Mouse (Mus musculus) MEL (cell line): ENCODE results near the gene Ssh3. TPM values are rescaled to one million over a fixed set of nuclear protein-coding genes. Genes with fewer than 3 reads are reported as not detected.

Experiments
- DNase-seq: peaks from one replicate; pipeline ENCODE4 v3.0.0; 2011; ENCODE audit warnings: low read depth, low spot score
- H3K27ac ChIP-seq: 2 replicates; pipeline ENCODE4 v1.5.1; 2012; ENCODE audit warnings: low read depth, mild to moderate bottlenecking, control low read depth, low read length, moderate library complexity; ENCODE audit not compliant: control insufficient read depth
- H3K27me3 ChIP-seq, 2 experiments: fragments of 150-350 bp in 1 of 2; sonication (generic) in 1 of 2; 2 replicates each; pipeline ENCODE4 v1.6.1; 2012; ENCODE audit warnings: low read length in 2 of 2, mild to moderate bottlenecking in 2 of 2, improper control_type of control experiment in 1 of 2, moderate library complexity in 1 of 2; ENCODE audit not compliant: insufficient read depth in 2 of 2, control insufficient read depth in 1 of 2
- H3K36me3 ChIP-seq, 2 experiments: 2 replicates each; pipeline ENCODE4 v1.6.1; 2012 to 2014; ENCODE audit warnings: low read length in 2 of 2, improper control_type of control experiment in 1 of 2, inconsistent platforms in 1 of 2, mild to moderate bottlenecking in 1 of 2; ENCODE audit not compliant: insufficient read depth in 2 of 2, control insufficient read depth in 1 of 2
- H3K4me1 ChIP-seq, 2 experiments: fragments of 150-350 bp in 1 of 2; sonication (generic) in 1 of 2; 2 replicates each; pipeline ENCODE4 v1.6.1; 2012; ENCODE audit warnings: low read length in 2 of 2, improper control_type of control experiment in 1 of 2, mild to moderate bottlenecking in 1 of 2; ENCODE audit not compliant: insufficient read depth in 2 of 2, control insufficient read depth in 1 of 2
- H3K4me3 ChIP-seq, 2 experiments: fragments of 150-350 bp in 1 of 2; sonication (generic) in 1 of 2; 2 replicates each; pipeline ENCODE4 v1.5.1; 2012; ENCODE audit warnings: low read depth in 2 of 2, low read length in 2 of 2, mild to moderate bottlenecking in 2 of 2, moderate library complexity in 2 of 2, control low read depth in 1 of 2, improper control_type of control experiment in 1 of 2; ENCODE audit not compliant: control insufficient read depth in 1 of 2, insufficient read depth in 1 of 2
- H3K79me2 ChIP-seq: 2 replicates; pipeline ENCODE4 v1.6.1; 2012; ENCODE audit warnings: mild to moderate bottlenecking, low read length, moderate library complexity; ENCODE audit not compliant: control insufficient read depth, poor library complexity, insufficient read depth
- H3K9ac ChIP-seq: 2 replicates; pipeline ENCODE4 v1.6.1; 2012; ENCODE audit warnings: low read depth, mild to moderate bottlenecking, control low read depth, low read length, moderate library complexity; ENCODE audit not compliant: control insufficient read depth, poor library complexity, severe bottlenecking
- H3K9me3 ChIP-seq: fragments of 150-350 bp; sonication (generic); replicated peaks from 2 replicates; pipeline ENCODE4 v1.6.1; 2012; ENCODE audit warnings: mild to moderate bottlenecking, low read length, improper control_type of control experiment, moderate library complexity; ENCODE audit not compliant: insufficient read depth
- BHLHE40 ChIP-seq: IDR thresholded peaks from 2 replicates; pipeline ENCODE4 v1.6.1; 2012; ENCODE audit warnings: low read depth, mild to moderate bottlenecking, inconsistent platforms, low read length, improper control_type of control experiment, borderline replicate concordance
- CHD1 ChIP-seq: IDR thresholded peaks from 2 replicates; pipeline ENCODE4 v1.6.1; 2012; ENCODE audit warnings: low read depth, mild to moderate bottlenecking, inconsistent platforms, low read length, improper control_type of control experiment
- CTCF ChIP-seq, 3 experiments: IDR thresholded peaks in 2 of 3; conservative IDR thresholded peaks in 1 of 3; 2 replicates each; pipeline ENCODE4 v1.5.1; 2011 to 2012; ENCODE audit warnings: low read length in 3 of 3, low read depth in 2 of 3, mild to moderate bottlenecking in 2 of 3, improper control_type of control experiment in 1 of 3, inconsistent platforms in 1 of 3, mixed read lengths in 1 of 3, moderate library complexity in 1 of 3; ENCODE audit not compliant: control insufficient read depth in 1 of 3, insufficient read depth in 1 of 3, poor library complexity in 1 of 3, severe bottlenecking in 1 of 3
- E2F4 ChIP-seq: IDR thresholded peaks from 2 replicates; pipeline ENCODE4 v1.6.1; 2011; ENCODE audit warnings: low read depth, low read length, improper control_type of control experiment, borderline replicate concordance
- ETS1 ChIP-seq: IDR thresholded peaks from 2 replicates; pipeline ENCODE4 v1.6.1; 2012; ENCODE audit warnings: low read depth, mild to moderate bottlenecking, inconsistent platforms, low read length, improper control_type of control experiment, moderate library complexity
- GABPA ChIP-seq: IDR thresholded peaks from 2 replicates; pipeline ENCODE4 v1.6.1; 2012; ENCODE audit warnings: low read depth, mild to moderate bottlenecking, inconsistent platforms, low read length, improper control_type of control experiment, moderate library complexity
- MAFK ChIP-seq: IDR thresholded peaks from 2 replicates; pipeline ENCODE4 v1.6.1; 2011; ENCODE audit warnings: low read depth, mild to moderate bottlenecking, low read length, improper control_type of control experiment, borderline replicate concordance
- MAX ChIP-seq: IDR thresholded peaks from 2 replicates; pipeline ENCODE4 v1.6.1; 2011; ENCODE audit warnings: low read length, improper control_type of control experiment
- MAZ ChIP-seq: IDR thresholded peaks from 2 replicates; pipeline ENCODE4 v1.6.1; 2012; ENCODE audit warnings: low read depth, mild to moderate bottlenecking, inconsistent platforms, low read length, improper control_type of control experiment
- MXI1 ChIP-seq: IDR thresholded peaks from 2 replicates; pipeline ENCODE4 v1.6.1; 2011; ENCODE audit warnings: mild to moderate bottlenecking, low read depth, low read length, improper control_type of control experiment
- NELFE ChIP-seq: IDR thresholded peaks from 2 replicates; pipeline ENCODE4 v1.6.1; 2011; ENCODE audit warnings: low read depth, low read length, improper control_type of control experiment
- POLR2A ChIP-seq, 2 experiments: IDR thresholded peaks; 2 replicates each; pipeline ENCODE4 v1.6.1; 2011 to 2012; ENCODE audit warnings: low read length in 2 of 2, mild to moderate bottlenecking in 2 of 2, control low read depth in 1 of 2, improper control_type of control experiment in 1 of 2, low read depth in 1 of 2, moderate library complexity in 1 of 2; ENCODE audit not compliant: control insufficient read depth in 1 of 2, insufficient read depth in 1 of 2, poor library complexity in 1 of 2
- POLR2AphosphoS2 ChIP-seq: IDR thresholded peaks from 2 replicates; pipeline ENCODE4 v1.6.1; 2011; ENCODE audit warnings: low read length, improper control_type of control experiment
- POLR2AphosphoS5 ChIP-seq: IDR thresholded peaks from 2 replicates; pipeline ENCODE4 v1.6.1; 2012; ENCODE audit warnings: low read depth, borderline replicate concordance, mild to moderate bottlenecking, inconsistent platforms, low read length, moderate library complexity, mixed read lengths
- SMC3 ChIP-seq: IDR thresholded peaks from 2 replicates; pipeline ENCODE4 v1.6.1; 2011; ENCODE audit warnings: low read depth, low read length, improper control_type of control experiment
- TBP ChIP-seq: IDR thresholded peaks from 2 replicates; pipeline ENCODE4 v1.8.0; 2011; ENCODE audit warnings: low read depth, low read length, improper control_type of control experiment
- USF2 ChIP-seq, 2 experiments: IDR thresholded peaks; 2 replicates each; pipeline ENCODE4 v1.6.1; 2011 to 2012; ENCODE audit warnings: improper control_type of control experiment in 2 of 2, low read length in 2 of 2, borderline replicate concordance in 1 of 2, inconsistent platforms in 1 of 2, low read depth in 1 of 2, mild to moderate bottlenecking in 1 of 2; ENCODE audit not compliant: insufficient read depth in 1 of 2
- polyA plus RNA-seq, 2 experiments: library from polyadenylated mRNA; stranded (reverse) in 1 of 2; unstranded in 1 of 2; fragments of >175 nt in 1 of 2; fragments of >200 nt in 1 of 2; gene quantifications; 2 replicates each; pipeline versions ENCODE4 v1.2.1 to v1.2.4; 2012; ENCODE audit warnings: low replicate concordance in 2 of 2, low read depth in 1 of 2; ENCODE audit not compliant: insufficient read length in 2 of 2, insufficient read depth in 1 of 2, missing spikeins in 1 of 2
- total RNA-seq: library from RNA; depleted of rRNA; stranded (reverse); fragments of 300-350 nt; gene quantifications from 2 replicates; pipeline ENCODE4 v1.2.3, GENCODE M21; 2012; rRNA removed

Ssh3 gene
- total and polyA plus RNA-seq, 3 experiments: 9.2 to 14.1 TPM; not detected in 1

DNA sequence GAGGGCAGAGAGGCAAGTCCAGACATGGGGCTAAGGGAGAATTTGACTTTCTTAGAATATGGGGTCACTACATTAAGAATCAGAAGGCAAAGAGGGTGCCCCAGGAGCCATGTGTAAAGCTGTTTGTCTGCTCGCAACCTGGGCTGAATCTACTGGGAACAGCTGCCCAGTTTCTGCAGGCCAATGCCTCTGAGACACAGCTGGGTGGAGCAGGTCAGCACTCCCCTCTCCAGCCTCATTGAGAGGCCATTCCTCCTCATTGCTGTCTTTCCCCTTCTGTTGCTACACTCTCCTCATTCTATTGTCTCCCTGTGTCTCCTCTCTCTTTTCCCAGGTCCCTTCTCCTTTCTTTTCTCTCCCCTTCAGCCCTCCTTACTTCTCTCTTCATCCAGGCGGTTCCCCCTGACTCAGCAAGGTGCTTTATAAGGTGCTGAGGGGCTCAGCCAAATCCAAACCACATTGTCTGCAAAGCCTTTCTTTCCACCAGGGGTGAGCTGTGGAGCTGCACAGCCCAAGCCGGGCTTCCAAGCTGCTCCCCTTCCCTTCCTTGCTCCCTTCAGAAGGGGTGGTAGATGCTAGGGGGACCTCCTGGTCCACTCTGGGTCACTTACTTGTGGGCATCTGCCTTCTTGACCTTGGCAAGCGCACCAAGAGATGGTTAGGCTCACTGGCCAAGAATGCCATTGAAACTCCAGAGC, 56.9 kb downstream of the Ssh3 start:
- TF ChIP-seq NELFE: no peak
- no peak for TF ChIP-seq CTCF (IDR thresholded peaks at IDR 0.05 in 2 of 3, conservative IDR thresholded peaks at IDR 0.05 in 1 of 3; ENCODE audit: control insufficient read depth in 1 of 3, insufficient read depth in 1 of 3, low read depth in 2 of 3, low read length in 3 of 3, poor library complexity in 1 of 3, severe bottlenecking in 1 of 3)
- TF ChIP-seq MAX: no peak
- TF ChIP-seq SMC3: no peak
- TF ChIP-seq CHD1: no peak
- no peak for TF ChIP-seq POLR2AphosphoS5
- TF ChIP-seq BHLHE40: no peak
- no peak for TF ChIP-seq POLR2A (IDR thresholded peaks at IDR 0.05; ENCODE audit: control insufficient read depth in 1 of 2, insufficient read depth in 1 of 2, low read depth in 1 of 2, low read length in 2 of 2, poor library complexity in 1 of 2)
- no peak for TF ChIP-seq GABPA
- TF ChIP-seq USF2 (IDR thresholded peaks at IDR 0.05; ENCODE audit: borderline replicate concordance in 1 of 2, insufficient read depth in 1 of 2, low read depth in 1 of 2, low read length in 2 of 2): no peak
- TF ChIP-seq E2F4: no peak
- TF ChIP-seq MAZ: no peak
- no peak for TF ChIP-seq ETS1
- TF ChIP-seq MXI1: no peak
- no peak for TF ChIP-seq MAFK
- no peak for TF ChIP-seq TBP
- TF ChIP-seq POLR2AphosphoS2: no peak
- TF ChIP-seq, all 39 proteins: peak for 0
- peaks cover 10 to 18% of the 10 kb centered on the region in 2 experiments for H3K27me3 ChIP-seq
- H3K9ac ChIP-seq: no peak overlapping the region
- no peak for DNase-seq
- H3K79me2 ChIP-seq: peaks cover 2% of the 10 kb centered on the region; the same call in 1 of the 2 replicates
- H3K27ac ChIP-seq: no peak overlapping the region
- peaks cover 2 to 21% of the 10 kb centered on the region in 2 experiments for H3K4me1 ChIP-seq
- H3K9me3 ChIP-seq: no peaks in the 10 kb centered on the region
- no peak overlapping the region for H3K4me3 ChIP-seq
- peaks cover 0 to 13% of the 10 kb centered on the region in 2 experiments; a peak in 2 of 4 replicates for H3K36me3 ChIP-seq

Other genes starting within 250 kb of the Ssh3 start
- 251 and 270 TPM in 2 replicates for gene Gstp1, start 231.2 kb downstream of the Ssh3 start, total RNA-seq
- 100 to 1,000 TPM in 1 of 2 experiments, not detected in 1; 369 TPM for gene Gstp1, start 231.2 kb downstream of the Ssh3 start, polyA plus RNA-seq
- gene Gstp2, start 223.2 kb downstream of the Ssh3 start, total RNA-seq: 7.4 TPM in 1 of 2 replicates, not detected in the other
- under 1 TPM in 1 of 2 experiments, not detected in 1; 0.65 TPM for gene Gstp2, start 223.2 kb downstream of the Ssh3 start, polyA plus RNA-seq
- not detected in 2 replicates for gene Gstp3, start 209.6 kb downstream of the Ssh3 start, total RNA-seq
- gene Gstp3, start 209.6 kb downstream of the Ssh3 start, polyA plus RNA-seq: under 1 TPM in 1 of 2 experiments, not detected in 1; 0.84 TPM
- not detected in 2 replicates for gene Cabp2, start 187.6 kb downstream of the Ssh3 start, total RNA-seq
- gene Cabp2, start 187.6 kb downstream of the Ssh3 start, polyA plus RNA-seq: under 1 TPM in 1 of 2 experiments, not detected in 1; 0.14 TPM
- gene Cdk2ap2, start 172.0 kb downstream of the Ssh3 start, total RNA-seq: 53.4 and 53.5 TPM in 2 replicates
- 10 to 100 TPM in 1 of 2 experiments, not detected in 1; 97.6 TPM for gene Cdk2ap2, start 172.0 kb downstream of the Ssh3 start, polyA plus RNA-seq
- 18.4 and 25.3 TPM in 2 replicates for gene Pitpnm1, start 169.2 kb downstream of the Ssh3 start, total RNA-seq
- 10 to 100 TPM in 1 of 2 experiments, not detected in 1; 51.2 TPM for gene Pitpnm1, start 169.2 kb downstream of the Ssh3 start, polyA plus RNA-seq
- 37.8 and 40.0 TPM in 2 replicates for gene Aip, start 143.3 kb downstream of the Ssh3 start, total RNA-seq
- gene Aip, start 143.3 kb downstream of the Ssh3 start, polyA plus RNA-seq: 100 to 1,000 TPM in 1 of 2 experiments, not detected in 1; 101 TPM
- not detected in 2 replicates for gene Gpr152, start 129.4 kb downstream of the Ssh3 start, total RNA-seq
- gene Gpr152, start 129.4 kb downstream of the Ssh3 start, polyA plus RNA-seq: under 1 TPM in 1 of 2 experiments, not detected in 1; 0.03 TPM
- gene Cabp4, start 125.1 kb downstream of the Ssh3 start, total RNA-seq: 0.08 and 0.13 TPM in 2 replicates
- gene Cabp4, start 125.1 kb downstream of the Ssh3 start, polyA plus RNA-seq: under 1 TPM in 1 of 2 experiments, not detected in 1; 0.24 TPM
- 54.1 and 55.5 TPM in 2 replicates for gene Coro1b, start 120.6 kb downstream of the Ssh3 start, total RNA-seq
- 100 to 1,000 TPM in 1 of 2 experiments, not detected in 1; 111 TPM for gene Coro1b, start 120.6 kb downstream of the Ssh3 start, polyA plus RNA-seq
- gene Ptprcap, start 115.6 kb downstream of the Ssh3 start, total RNA-seq: 75.7 and 80.3 TPM in 2 replicates
- 10 to 100 TPM in 1 of 2 experiments, not detected in 1; 67.9 TPM for gene Ptprcap, start 115.6 kb downstream of the Ssh3 start, polyA plus RNA-seq
- 7.4 and 8.7 TPM in 2 replicates for gene Rps6kb2, start 105.8 kb downstream of the Ssh3 start, total RNA-seq
- 10 to 100 TPM in 1 of 2 experiments, not detected in 1; 19.8 TPM for gene Rps6kb2, start 105.8 kb downstream of the Ssh3 start, polyA plus RNA-seq
- 0.39 and 0.81 TPM in 2 replicates for gene Carns1, start 93.7 kb downstream of the Ssh3 start, total RNA-seq
- gene Carns1, start 93.7 kb downstream of the Ssh3 start, polyA plus RNA-seq: under 1 TPM in 1 of 2 experiments, not detected in 1; 0.63 TPM
- gene Tbc1d10c, start 77.9 kb downstream of the Ssh3 start, total RNA-seq: 14.0 and 15.2 TPM in 2 replicates
- 10 to 100 TPM in 1 of 2 experiments, not detected in 1; 15.5 TPM for gene Tbc1d10c, start 77.9 kb downstream of the Ssh3 start, polyA plus RNA-seq
- gene Ppp1ca, start 77.1 kb downstream of the Ssh3 start, total RNA-seq: 437 and 453 TPM in 2 replicates
- gene Ppp1ca, start 77.1 kb downstream of the Ssh3 start, polyA plus RNA-seq: 100 to 1,000 TPM; 455 to 505 TPM
- gene Rad9a, start 67.5 kb downstream of the Ssh3 start, total RNA-seq: 20.5 and 21.3 TPM in 2 replicates
- gene Rad9a, start 67.5 kb downstream of the Ssh3 start, polyA plus RNA-seq: 10 to 100 TPM in 1 of 2 experiments, not detected in 1; 37.9 TPM
- gene Clcf1, start 54.9 kb downstream of the Ssh3 start, total RNA-seq: 0.13 and 0.42 TPM in 2 replicates
- gene Clcf1, start 54.9 kb downstream of the Ssh3 start, polyA plus RNA-seq: 1 to 10 TPM in 1 of 2 experiments, not detected in 1; 2.3 TPM
- not detected in 2 replicates for gene AC109138.7, start 54.8 kb downstream of the Ssh3 start, total RNA-seq
- gene AC109138.7, start 54.8 kb downstream of the Ssh3 start, polyA plus RNA-seq: not detected
- gene Pold4, start 37.3 kb downstream of the Ssh3 start, total RNA-seq: 18.5 and 21.1 TPM in 2 replicates
- 10 to 100 TPM in 1 of 2 experiments, not detected in 1; 40.4 TPM for gene Pold4, start 37.3 kb downstream of the Ssh3 start, polyA plus RNA-seq
- 0.96 and 1.4 TPM in 2 replicates for gene Ankrd13d, start 14.0 kb upstream of the Ssh3 start, total RNA-seq
- 1 to 10 TPM in 1 of 2 experiments, not detected in 1; 2.6 TPM for gene Ankrd13d, start 14.0 kb upstream of the Ssh3 start, polyA plus RNA-seq
- 65.1 and 75.2 TPM in 2 replicates for gene Grk2, start 37.0 kb upstream of the Ssh3 start, total RNA-seq
- gene Grk2, start 37.0 kb upstream of the Ssh3 start, polyA plus RNA-seq: 100 to 1,000 TPM in 1 of 2 experiments, not detected in 1; 105 TPM
- 20.3 and 24.8 TPM in 2 replicates for gene Kdm2a, start 129.1 kb upstream of the Ssh3 start, total RNA-seq
- gene Kdm2a, start 129.1 kb upstream of the Ssh3 start, polyA plus RNA-seq: 10 to 100 TPM in 1 of 2 experiments, not detected in 1; 55.9 TPM
- not detected in 2 replicates for gene Rhod, start 170.3 kb upstream of the Ssh3 start, total RNA-seq
- gene Rhod, start 170.3 kb upstream of the Ssh3 start, polyA plus RNA-seq: under 1 TPM in 1 of 2 experiments, not detected in 1; 0.06 TPM
- not detected in 2 replicates for gene Syt12, start 208.3 kb upstream of the Ssh3 start, total RNA-seq
- not detected for gene Syt12, start 208.3 kb upstream of the Ssh3 start, polyA plus RNA-seq
- not detected in 2 replicates for gene 2010003K11Rik, start 229.4 kb upstream of the Ssh3 start, total RNA-seq
- not detected for gene 2010003K11Rik, start 229.4 kb upstream of the Ssh3 start, polyA plus RNA-seq
- 5.9 and 7.2 TPM in 2 replicates for gene Pcx, start 241.3 kb upstream of the Ssh3 start, total RNA-seq
- 1 to 10 TPM in 1 of 2 experiments, not detected in 1; 7.9 TPM for gene Pcx, start 241.3 kb upstream of the Ssh3 start, polyA plus RNA-seq